Mouse (Mus musculus): ENCODE data around the gene Mars. TPM values are rescaled to one million over a fixed set of nuclear protein-coding genes. Genes with fewer than 3 reads are reported as not detected.

Gene Mars
- polyA plus RNA-seq (2012; rRNA removed): 43.8 and 63.0 TPM in 2 replicates

DNA sequence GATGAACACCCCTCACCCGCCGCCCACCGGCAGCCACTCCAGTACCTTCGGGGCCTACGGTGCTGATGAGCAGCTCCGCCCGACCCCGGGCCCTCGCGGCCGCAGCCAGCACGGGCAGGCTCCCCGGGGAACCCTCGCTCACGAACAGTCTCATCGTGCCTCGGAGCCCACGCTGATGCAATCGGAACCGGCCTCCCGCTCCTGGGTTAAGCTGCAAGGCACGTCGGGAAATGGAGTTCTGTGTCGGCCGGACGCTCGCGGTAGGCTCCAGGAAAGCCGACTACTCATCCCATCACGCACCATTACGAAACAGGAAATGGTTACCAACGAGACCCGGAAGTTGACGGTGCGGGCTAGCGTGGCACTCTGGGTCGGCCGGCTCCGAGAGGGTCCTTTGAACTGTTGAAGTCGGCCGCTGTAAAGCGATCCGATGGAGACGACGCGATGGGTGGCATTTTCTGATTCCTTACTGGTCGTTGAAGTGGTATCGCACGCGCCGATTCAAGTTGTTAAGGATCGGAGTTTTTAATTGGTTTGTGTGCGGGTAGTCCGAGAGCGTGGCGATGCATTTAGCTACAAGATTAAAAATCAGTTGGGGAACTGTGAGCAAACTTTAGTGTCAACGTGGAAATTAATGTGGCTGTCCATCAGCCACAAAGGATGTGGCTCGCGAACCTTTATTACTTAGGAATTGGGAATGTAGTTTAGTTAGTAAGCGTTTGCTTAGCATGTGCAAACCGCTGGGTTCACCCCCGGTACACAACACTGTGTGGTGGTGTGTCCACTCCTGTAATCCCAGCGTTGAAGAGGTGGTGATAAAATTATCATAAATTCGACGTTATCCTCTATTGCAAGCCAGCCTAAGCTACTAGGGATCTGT, at the start of gene Mars:
Mars (minus strand) TSS at position 311 of the 880 bp plus-strand sequence.
- WGBS: under 1% methylated on average over 65 of the region's 65 CpGs
- DNase-seq (ENCODE audit: low read depth, low spot score): peak; percentile 98

DNA sequence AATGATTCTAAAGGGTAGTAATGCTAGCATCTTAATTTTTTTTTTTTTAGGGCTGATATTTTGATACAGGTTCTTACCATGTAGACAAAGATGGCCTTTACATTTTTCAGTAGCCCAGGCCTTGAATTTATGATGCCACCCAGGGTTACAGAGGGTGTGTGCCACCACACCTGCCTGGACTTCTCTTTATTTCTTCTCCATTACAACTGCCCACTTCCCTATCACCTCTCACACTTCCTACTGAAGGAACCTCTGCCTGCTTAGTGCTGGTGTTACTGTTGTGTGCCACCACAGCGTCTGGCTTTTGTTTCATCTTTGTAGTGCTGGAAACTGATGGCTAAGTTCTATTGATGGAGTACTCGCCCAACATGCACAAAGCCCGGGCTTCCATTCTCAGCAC, 49.1 kb upstream of the Mars start:
- DNase-seq (ENCODE audit: low read depth, low spot score): no peak
- 76% methylated on average over 3 of the region's 3 CpGs for WGBS

DNA sequence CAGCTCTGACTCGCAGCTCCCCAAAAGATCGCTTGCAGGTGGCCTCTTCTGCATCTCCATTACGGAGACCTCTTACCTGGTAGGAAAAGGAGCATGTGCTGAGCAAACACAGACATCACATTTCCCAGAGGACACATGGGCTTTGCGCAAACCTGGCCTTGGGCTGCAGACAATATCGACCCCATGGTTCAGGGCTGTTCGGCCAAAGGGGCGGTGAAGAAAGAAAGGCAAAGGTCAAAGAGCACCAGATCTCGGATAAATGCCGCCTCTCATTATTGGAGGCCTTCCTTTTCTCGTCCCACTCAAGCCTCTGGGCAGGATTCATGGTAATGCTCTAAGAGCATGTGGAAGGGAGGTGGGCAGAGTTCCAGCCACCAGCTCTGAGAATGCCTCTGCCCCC, 43.8 kb upstream of the Mars start:
- no peak for DNase-seq (ENCODE audit: low read depth, low spot score)
- 52% methylated on average over 10 of the region's 10 CpGs for WGBS

DNA sequence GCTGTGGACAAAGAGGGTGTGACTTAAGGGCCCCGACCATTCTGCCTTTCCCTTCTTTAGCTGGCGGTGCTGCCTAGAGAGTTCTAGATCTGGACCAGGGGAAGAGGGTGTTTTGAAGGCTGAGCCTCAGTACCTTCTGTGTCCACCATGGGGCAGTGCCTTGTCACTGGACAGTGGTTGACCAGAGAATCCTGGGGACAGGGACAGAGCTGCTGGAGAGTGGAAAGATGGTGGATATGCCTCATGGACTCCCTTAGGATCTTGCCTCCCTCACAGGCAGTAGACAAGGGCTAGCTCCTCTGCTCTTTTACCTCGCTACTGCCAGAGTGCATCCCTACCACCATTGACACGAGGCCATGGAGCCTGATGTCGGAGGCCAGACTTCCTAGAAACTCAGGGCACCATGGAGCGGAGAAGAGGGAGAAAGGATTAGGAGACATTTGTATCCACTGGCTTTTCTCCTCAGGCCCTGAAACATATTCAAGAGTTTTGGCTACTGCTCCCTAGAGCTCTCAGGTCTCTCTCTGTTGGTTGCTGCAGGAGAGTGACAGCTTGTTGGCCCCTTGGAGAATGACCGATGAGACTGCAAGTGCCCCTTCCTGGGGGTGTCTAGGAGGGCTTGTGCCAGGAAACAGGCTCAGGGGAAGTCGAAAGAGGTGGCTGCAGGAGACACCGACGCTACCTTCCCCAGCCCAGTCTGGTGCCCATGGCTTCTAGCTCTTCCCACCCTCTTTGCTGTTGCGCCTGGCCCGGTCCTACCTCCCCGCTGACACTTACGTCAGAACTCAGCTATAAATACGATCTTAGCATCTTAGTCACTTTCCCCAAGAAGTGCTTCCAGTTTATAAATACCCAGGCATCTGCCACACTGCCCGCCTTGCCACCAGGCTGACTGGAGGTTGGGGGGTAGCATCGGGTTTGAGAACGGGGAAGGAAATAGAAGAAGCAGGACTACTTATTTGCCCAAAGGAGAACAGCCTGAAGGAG, 42.6 kb upstream of the Mars start, which contains the start of gene Inhbe:
Inhbe (minus strand) TSS at position 503 of the 987 bp plus-strand sequence.
- no peak for DNase-seq (ENCODE audit: low read depth, low spot score)
- WGBS: 72% methylated on average over 18 of the region's 18 CpGs

DNA sequence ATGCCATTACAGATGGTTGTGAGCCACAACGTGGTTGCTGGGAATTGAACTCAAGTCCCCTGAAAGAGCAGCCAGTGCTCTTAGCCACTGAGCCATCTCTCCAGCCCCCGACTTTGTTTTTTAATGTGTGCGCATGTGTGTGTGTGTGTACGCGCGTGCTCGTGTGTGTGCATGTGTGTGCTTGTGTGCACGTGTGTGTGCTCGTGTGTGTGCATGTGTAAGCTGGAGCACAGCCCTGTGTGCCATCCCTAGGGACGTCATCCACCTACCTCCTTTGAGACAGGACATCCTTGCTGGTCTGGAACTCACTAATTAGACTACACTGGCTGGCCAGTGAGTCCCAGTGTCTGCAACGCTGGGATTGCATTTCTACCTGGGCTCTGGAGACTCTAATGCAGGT, 41.2 kb upstream of the Mars start:
- DNase-seq (ENCODE audit: low read depth, low spot score): no peak
- 86% methylated on average over 11 of the region's 11 CpGs for WGBS

DNA sequence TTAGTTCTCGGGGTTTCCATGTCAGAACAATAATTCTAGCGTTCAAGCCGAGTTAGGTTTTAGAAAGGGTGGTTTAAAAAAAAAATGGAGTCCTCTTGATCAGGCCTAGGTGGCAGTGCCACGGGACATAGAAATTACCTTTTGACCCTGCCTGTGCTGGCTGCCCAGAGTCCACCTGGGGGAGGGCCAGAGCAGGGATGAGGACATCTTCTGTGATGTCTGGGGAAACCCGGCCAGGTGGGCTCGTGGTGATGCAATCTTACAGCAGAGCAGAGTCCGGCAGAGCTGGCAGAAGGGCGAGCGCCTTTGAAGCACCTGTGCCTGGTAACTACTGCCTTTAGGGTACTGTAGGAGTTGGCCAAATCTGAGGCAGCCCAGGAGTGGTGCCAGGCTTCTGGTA, 40.6 kb upstream of the Mars start:
- 42% methylated on average over 9 of the region's 9 CpGs for WGBS
- DNase-seq (ENCODE audit: low read depth, low spot score): no peak

DNA sequence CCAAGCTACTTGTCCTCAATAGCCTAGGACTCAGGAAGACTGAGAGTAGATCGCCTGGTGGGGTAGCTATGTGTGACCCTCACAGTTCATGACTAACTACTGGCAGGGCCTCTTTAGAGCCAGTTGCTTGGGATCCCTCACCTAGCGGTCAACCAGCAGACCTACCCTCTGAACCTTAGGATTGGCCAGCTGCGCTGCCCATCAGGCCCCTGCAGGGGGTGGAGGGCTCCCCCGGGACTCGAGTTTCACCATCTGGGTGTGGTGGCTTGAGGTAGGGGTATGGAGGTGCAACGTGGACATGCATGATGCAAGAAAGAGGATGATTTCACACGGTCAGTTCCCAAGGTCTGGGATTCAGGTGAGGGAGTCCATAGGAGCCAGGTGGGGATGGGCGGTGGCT, 40.1 kb upstream of the Mars start:
- 56% methylated on average over 8 of the region's 8 CpGs for WGBS

DNA sequence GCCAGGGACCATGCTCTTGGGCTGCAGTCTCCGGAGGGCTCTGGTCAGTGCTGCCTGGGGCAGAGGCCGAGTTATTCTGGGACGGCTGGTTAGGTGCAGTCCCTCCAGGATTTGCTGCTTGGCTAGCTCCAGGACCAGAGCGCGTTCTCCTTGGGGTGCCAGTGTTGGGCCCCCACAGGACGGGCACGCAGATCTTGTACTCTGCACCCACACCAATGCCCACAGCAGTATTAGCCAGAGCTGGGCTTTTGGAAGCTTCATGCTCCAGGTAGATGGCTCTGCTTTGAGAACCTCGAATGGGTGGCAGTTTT, 39.7 kb upstream of the Mars start:
- no peak for DNase-seq (ENCODE audit: low read depth, low spot score)
- WGBS: 83% methylated on average over 8 of the region's 8 CpGs

More for the DNA sequence above, 40.1 kb upstream of the Mars start:
- no peak for DNase-seq (ENCODE audit: low read depth, low spot score)

DNA sequence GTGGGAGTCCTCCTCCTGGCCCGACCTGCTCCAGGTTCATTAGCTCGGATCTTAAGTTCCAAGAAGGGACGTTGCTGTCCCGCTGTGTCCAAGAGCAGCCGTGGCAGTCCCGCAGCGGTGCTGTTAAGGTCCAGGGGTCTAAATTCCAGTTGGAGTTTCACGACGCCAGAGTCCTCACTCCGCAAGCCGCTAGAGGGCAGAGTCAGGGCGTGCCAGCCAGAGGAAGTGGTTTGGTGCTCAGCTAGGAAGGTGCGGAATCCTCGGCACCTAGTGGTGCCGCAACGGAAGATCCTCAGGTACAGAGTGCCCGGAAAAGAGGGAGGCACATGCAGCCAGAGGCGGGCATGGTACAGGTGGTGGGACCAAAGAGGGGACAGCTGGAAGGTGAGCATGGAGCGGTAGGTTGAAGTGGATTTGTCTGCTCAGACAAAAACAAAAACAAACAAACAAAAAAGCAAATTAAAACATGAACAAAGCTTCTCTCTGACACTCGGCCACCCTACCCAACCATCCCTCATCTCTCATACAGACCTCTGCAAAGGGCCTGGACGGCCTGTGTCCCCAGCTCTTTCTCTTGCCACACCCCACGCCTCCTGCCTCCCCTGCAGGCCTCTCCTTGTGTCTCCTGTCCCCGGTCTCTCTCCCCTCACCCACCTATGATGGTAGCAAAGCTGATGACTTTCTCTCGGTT, 39.2 kb upstream of the Mars start:
- DNase-seq (ENCODE audit: low read depth, low spot score): peak; percentile 24
- 12% methylated on average over 24 of the region's 24 CpGs for WGBS

DNA sequence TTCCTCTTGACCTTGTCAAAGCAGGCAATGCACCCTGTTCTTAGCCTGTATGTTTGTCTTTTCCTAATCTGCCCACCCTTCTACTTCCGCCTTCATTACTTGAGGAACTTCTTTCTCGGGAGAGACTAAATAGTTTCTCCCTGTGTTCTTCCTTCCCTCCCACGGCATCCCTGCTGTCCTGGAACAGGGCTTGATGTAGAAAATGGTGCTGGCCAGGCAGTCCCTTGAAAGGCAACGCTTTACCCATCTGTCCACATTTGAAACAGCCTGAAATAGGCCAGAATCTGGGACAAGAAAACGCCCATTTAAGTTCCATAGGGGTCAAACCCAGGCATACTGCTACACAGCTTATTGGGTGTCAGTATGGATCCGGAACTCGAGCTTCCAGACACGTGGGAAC, 38.2 kb upstream of the Mars start:
- 66% methylated on average over 8 of the region's 8 CpGs for WGBS
- DNase-seq (ENCODE audit: low read depth, low spot score): no peak

DNA sequence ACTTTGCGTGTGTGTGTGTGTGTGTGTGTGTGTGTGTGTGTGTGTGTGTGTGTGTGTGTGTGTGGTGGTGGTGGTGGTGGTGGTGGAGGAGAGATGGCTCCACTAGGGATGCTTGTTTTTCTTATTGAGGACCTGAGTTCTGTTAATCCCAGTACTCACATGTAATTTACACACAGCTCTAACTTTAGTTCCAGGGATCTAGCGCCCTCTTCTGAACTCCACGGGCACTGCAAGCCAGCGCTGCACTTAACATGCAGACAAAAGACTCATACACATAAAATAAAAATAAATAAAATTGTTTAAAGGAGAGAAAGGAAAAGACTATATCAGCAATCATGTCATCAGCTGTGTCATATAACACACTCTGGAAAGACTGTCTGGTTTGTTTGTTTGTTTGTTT, 37.4 kb upstream of the Mars start:
- DNase-seq (ENCODE audit: low read depth, low spot score): no peak
- 73% methylated on average over 4 of the region's 4 CpGs for WGBS

DNA sequence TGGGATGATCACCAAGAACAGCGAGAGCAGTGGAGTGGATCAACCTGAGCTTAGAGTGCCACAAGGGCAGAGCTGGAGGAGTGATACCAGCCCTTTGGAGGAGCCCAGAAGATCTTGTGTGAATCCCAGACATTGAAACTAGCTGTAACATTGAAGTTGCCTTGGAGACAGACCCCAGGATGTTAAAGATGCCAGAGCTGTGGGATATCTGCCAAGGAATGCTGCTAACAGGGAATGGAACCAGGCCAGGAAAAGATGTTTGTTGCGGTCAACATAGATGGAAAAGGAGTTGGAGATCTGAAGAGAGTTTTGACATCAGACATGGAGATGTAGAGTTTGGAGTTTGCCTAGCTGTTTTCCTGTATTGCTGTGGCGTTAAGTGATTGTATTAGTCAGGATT, 34.6 kb upstream of the Mars start:
- 88% methylated on average over 3 of the region's 3 CpGs for WGBS

DNA sequence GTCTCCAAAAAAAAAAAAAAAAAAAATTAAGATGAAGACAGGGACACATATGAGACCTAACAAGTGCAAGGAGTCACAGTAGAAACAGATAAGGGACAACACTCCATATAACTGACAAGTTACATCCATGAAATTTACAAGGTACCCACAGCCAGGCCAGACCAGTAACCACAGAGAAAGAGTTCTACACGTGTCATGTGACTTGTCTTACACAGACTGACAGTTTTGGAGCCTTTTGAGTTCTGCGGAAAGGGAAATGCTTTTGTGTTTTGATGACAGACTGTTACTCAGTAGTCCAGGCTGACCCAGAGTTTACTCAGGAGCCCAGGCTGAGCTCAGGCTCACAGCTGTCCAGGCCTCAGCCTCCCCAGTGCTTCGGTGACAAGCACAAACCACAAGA, 31.4 kb upstream of the Mars start:
- 70% methylated on average over 3 of the region's 3 CpGs for WGBS
- DNase-seq (ENCODE audit: low read depth, low spot score): no peak

More for the DNA sequence above, 34.6 kb upstream of the Mars start:
- DNase-seq (ENCODE audit: low read depth, low spot score): no peak

DNA sequence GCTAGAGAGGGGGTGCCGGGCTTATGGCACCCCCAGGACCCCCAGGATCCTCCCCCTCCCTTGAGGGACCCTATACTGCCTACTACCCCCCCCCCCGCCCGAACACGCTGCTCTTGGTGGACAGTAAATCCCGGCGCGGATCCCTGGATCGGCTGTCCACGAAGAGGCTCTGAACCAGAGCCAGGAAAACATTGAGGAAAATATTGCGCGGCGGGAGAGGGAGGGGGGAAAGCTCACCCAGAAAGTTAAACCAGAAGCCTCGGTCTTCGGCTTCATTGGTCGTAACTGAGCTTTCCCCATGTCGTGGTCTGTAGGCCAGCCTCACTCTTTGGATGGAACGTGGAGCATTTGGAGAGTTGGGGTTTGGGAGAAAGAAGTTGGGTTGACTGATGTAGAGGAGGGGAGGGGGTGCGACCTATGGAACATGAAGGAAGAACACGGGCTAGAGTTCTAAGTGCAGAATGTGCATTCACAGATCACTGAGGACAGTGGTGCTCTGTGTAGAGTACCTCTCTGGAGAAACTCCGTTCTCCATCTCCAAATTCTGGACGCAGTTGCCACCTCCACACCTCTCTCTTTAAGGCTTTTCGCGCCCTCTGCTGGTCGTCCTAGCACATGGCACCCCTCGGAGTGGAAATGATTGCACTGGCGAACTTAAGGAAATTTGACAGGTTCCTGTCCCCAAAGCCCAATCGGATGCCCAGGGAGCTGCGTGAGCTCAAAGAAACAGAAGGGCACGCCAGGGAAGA, 30.5 kb upstream of the Mars start, which contains the start of gene Gli1:
Gli1 (minus strand) TSS at position 84 of the 749 bp plus-strand sequence.
- under 1% methylated on average over 29 of the region's 29 CpGs for WGBS
- DNase-seq (ENCODE audit: low read depth, low spot score): peak; percentile 70

DNA sequence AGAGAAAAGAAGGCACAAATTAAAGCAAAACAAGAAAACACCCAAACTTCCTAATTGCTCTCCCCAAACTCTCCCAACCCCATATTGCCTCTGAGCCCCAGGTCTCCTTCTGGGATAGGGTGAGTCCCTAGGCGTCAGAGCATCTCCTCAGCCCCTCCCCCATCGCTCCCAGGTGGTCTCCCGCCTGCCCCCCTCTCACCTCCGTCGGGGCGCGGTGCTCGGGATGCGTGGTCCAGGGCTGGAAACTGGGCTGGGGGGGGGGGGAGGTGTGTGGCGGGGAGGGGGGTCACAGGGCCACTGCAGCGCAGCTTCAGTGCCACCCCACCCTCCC, 29.7 kb upstream of the Mars start:
- WGBS: 2% methylated on average over 9 of the region's 11 CpGs

DNA sequence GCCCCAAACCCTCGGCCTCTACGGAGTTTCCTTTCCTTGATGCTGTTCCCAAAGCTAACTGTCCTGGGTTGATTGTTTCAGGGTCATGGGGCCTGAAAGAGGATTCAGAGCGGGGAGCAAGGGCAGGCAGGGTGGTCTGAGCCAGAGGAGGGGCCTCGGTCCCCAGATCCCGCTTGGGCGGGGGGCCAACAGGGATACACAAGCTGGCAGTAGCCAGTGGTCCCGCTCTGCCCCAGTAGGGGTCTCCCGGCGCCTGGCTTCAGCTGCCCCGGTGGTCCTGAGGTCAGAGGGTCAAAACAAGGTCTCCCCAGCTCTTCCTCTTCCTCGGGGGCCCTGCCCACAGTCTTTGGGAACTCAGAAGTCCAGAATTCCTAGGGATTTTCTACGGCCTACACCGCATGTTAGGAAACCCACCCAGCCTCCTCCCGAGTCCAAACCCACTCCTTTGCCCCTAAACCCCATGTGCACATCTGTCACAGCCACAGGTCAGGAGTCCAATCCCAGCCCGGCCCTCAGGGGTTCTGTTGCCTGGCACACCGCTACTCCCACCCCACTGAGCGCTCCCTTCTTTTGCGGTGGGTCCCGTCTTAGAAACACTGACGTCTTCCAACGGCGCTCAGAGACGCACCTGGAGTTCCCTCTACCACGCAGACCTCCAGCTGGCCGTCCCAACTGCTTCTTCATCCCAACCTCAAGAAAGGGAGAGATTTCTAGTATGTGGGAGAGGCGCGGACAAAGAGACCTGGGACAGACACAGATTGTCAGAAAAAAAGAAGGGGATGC, 29.2 kb upstream of the Mars start:
- no peak for DNase-seq (ENCODE audit: low read depth, low spot score)
- WGBS: 3% methylated on average over 27 of the region's 27 CpGs

More for the DNA sequence above, 29.7 kb upstream of the Mars start:
- no peak for DNase-seq (ENCODE audit: low read depth, low spot score)

DNA sequence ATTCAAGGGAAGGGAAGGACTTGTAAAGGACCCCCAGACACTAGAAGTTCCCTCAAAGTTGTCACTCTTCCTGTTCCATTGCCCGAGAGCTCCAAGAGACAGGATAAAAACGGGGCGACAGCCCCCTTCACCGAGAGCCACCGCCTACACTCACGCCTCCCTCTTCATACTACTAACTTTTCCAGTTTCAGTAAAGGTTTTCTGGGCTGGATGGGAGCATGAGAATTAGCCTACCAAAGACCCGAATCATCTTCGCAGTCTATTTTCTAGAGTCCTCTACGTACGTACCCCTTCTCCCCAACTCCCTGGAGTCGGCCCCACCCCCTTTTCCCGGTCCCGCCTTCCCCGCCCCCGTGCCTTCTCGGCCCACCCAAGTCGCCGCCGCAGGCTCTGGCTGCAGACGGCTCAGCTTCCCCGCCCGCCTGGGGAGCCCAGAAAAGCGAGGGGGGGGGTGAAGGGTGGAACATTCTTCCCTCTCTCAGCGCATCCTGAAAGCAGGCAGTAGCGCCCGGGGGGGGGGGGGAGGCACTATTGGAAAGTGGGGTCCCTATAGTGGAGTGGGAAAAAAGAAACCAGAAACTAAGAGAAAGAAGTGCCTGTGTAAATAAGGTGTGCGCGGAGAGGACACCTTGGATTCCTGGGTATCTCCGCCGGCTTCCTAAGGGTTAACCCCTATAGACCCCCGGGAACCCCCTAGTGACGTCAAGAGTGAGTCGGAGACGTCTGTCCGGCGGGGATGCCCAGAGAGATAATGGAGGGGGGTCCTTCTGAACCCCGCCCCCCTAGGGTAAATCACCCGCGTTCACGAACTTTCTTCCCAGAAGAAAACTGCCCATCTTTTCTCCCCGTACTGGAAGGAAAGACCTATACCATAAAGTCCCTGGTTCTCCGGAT, 28.3 kb upstream of the Mars start:
- DNase-seq (ENCODE audit: low read depth, low spot score): no peak

More for the DNA sequence above, 28.3 kb upstream of the Mars start:
- WGBS: 1% methylated on average over 42 of the region's 42 CpGs

Data from large intestine, adult 2 months (tissue).